In genomic region chr8:85380824-85381209, GRCm38 (mm10) we compare ENCODE assay signal across 8 mouse cellular contexts. TPM values are rescaled to one million over a fixed set of nuclear protein-coding genes. Genes with fewer than 3 reads are reported as not detected.
DNase-seq lines count a peak whose midpoint lies in the region; ATAC-seq and TF ChIP-seq lines count a peak whose summit lies in the region.

No protein-coding gene starts in this region.

- peak overlapping the region; percentile 93 for H3K27ac ChIP-seq in heart, adult 2 months
- H3K27ac ChIP-seq in kidney, postnatal 0 days, result peak overlapping the region; percentile 54
- H3K27ac ChIP-seq in hindbrain, embryonic 16.5 days (ENCODE audit: low read depth, low read length), result no peak overlapping the region

- no peaks in the 10 kb centered on the region; the same call in none of the 2 replicates for H3K36me3 ChIP-seq in heart, adult 2 months (ENCODE audit: control insufficient read depth, insufficient read depth, low read length)
- H3K36me3 ChIP-seq in kidney, postnatal 0 days (ENCODE audit: insufficient read depth, low read length), result no peaks in the 10 kb centered on the region
- H3K36me3 ChIP-seq in hindbrain, embryonic 16.5 days (ENCODE audit: control insufficient read depth, insufficient read depth, low read length), result no peaks in the 10 kb centered on the region

- 0 out of 2 replicates have a peak, but pooled peaks have one; percentile 13 for TF ChIP-seq CTCF in heart, adult 2 months (IDR thresholded peaks at IDR 0.05)
- TF ChIP-seq CTCF in kidney, postnatal 0 days (IDR thresholded peaks at IDR 0.05; ENCODE audit: low read depth), result no peak

- 14% methylated on average over 8 of the region's 8 CpGs for whole genome bisulfite sequencing in heart, adult 2 months
- WGBS in kidney, postnatal 0 days, result 57% methylated on average over 8 of the region's 8 CpGs
- WGBS in hindbrain, embryonic 16.5 days, result 78% methylated on average over 8 of the region's 8 CpGs

- H3K79me2 ChIP-seq in heart, adult 2 months (replicated peaks; ENCODE audit: control insufficient read depth, insufficient read depth, low read length), result no peaks in the 10 kb centered on the region

- H3K4me1 ChIP-seq in heart, adult 2 months (ENCODE audit: control insufficient read depth, insufficient read depth, low read length), result peaks cover 6% of the 10 kb centered on the region
- peaks cover 16% of the 10 kb centered on the region for H3K4me1 ChIP-seq in kidney, postnatal 0 days (replicated peaks; ENCODE audit: insufficient read depth, low read length)
- no peaks in the 10 kb centered on the region for H3K4me1 ChIP-seq in hindbrain, embryonic 16.5 days (ENCODE audit: control insufficient read depth, insufficient read depth, low read depth, low read length)

- H3K9me3 ChIP-seq in kidney, postnatal 0 days (replicated peaks; ENCODE audit: low read length), result no peaks in the 10 kb centered on the region
- no peaks in the 10 kb centered on the region for H3K9me3 ChIP-seq in hindbrain, embryonic 16.5 days (ENCODE audit: control insufficient read depth, low read length)

- no peak overlapping the region for H3K4me3 ChIP-seq in heart, adult 2 months
- H3K4me3 ChIP-seq in kidney, postnatal 0 days (replicated peaks; ENCODE audit: low read depth, low read length), result no peak overlapping the region
- H3K4me3 ChIP-seq in hindbrain, embryonic 16.5 days (ENCODE audit: low read length), result no peak overlapping the region

- H3K4me2 ChIP-seq in kidney, postnatal 0 days (ENCODE audit: low read length), result no peak overlapping the region
- no peak overlapping the region for H3K4me2 ChIP-seq in hindbrain, embryonic 16.5 days (ENCODE audit: low read length)

- H3K27me3 ChIP-seq in heart, adult 2 months (ENCODE audit: control insufficient read depth, insufficient read depth, low read length), result no peaks in the 10 kb centered on the region
- no peaks in the 10 kb centered on the region for H3K27me3 ChIP-seq in kidney, postnatal 0 days (ENCODE audit: insufficient read depth, low read length)
- no peaks in the 10 kb centered on the region for H3K27me3 ChIP-seq in hindbrain, embryonic 16.5 days (replicated peaks; ENCODE audit: control insufficient read depth, insufficient read depth, low read length)

- peak; percentile 7 for DNase-seq in gastrocnemius, adult 18-20 months (ENCODE audit: low spot score)
- no peak for DNase-seq in gastrocnemius, postnatal 36 days
- DNase-seq in heart, adult 2 months, result peak in 1 of 2 experiments; percentile 89
- DNase-seq in kidney, postnatal 0 days (ENCODE audit: low spot score), result no peak
- DNase-seq in lung, postnatal 36 days, result peak; percentile 82
- no peak for DNase-seq in right cerebral cortex, adult 18-20 months
- no peak for DNase-seq in cerebellum, postnatal 4 days (ENCODE audit: low spot score in 2 of 2)

- TF ChIP-seq POLR2A in heart, adult 2 months (IDR thresholded peaks at IDR 0.05; ENCODE audit: insufficient read depth, low read depth, low read length), result 0 out of 2 replicates have a peak, but pooled peaks have one; percentile 1

- TF ChIP-seq EP300 in heart, adult 2 months (IDR thresholded peaks at IDR 0.05; ENCODE audit: insufficient read depth, low read depth, low read length), result peak; percentile 83

- intact Hi-C loops in gastrocnemius, postnatal 36 days (cut with DNase I), result no loop called here
- intact Hi-C loops in heart, adult 2 months (cut with DNase I), result loop anchor here (5.0 kb wide), 1 partner anchor 141 kb away; no protein-coding TSS in a partner anchor

- no peak for ATAC-seq in kidney, postnatal 0 days (replicated peaks; ENCODE audit: low FRiP score, low read depth)
- ATAC-seq in hindbrain, embryonic 16.5 days, result no peak

- H3K9ac ChIP-seq in heart, adult 2 months (ENCODE audit: low read depth, low read length), result no peak overlapping the region
- no peak overlapping the region for H3K9ac ChIP-seq in kidney, postnatal 0 days (ENCODE audit: low read depth, low read length)
- H3K9ac ChIP-seq in hindbrain, embryonic 16.5 days (ENCODE audit: low read depth, low read length), result no peak overlapping the region

RNA-seq across cellular contexts. Expression of gene Mylk3, which starts 5.3 kb away (rescaled TPM):
- 1 to 10 TPM in 1 of 2 experiments, under 1 TPM in 1; 0.57 to 1.4 TPM for total RNA-seq in gastrocnemius, adult 18-20 months (2021)
- total RNA-seq in gastrocnemius, postnatal 36 days (2021), result under 1 TPM; 0.38 to 0.54 TPM
- 100 to 1,000 TPM; 422 to 470 TPM for total RNA-seq in heart, adult 2 months (2021)
- polyA plus RNA-seq in heart, adult 2 months (2012; rRNA removed), result 180 and 297 TPM in 2 replicates
- 2.4 TPM in 2 replicates for polyA plus RNA-seq in kidney, postnatal 0 days (2015; fragmentation: Nextera tagmentation; extraction: Ambion mirVana)
- polyA plus RNA-seq in hindbrain, embryonic 16.5 days (2015; fragmentation: Nextera tagmentation; extraction: Ambion mirVana), result 0.19 and 0.66 TPM in 2 replicates

RNA-seq across cellular contexts. Expression of gene 4921524J17Rik, which starts 51.8 kb away (rescaled TPM):
- 10 to 100 TPM; 11.1 to 13.7 TPM for total RNA-seq in gastrocnemius, adult 18-20 months (2021)
- total RNA-seq in gastrocnemius, postnatal 36 days (2021), result 10 to 100 TPM; 11.4 to 14.2 TPM
- 10 to 100 TPM; 18.3 to 22.5 TPM for total RNA-seq in heart, adult 2 months (2021)
- polyA plus RNA-seq in heart, adult 2 months (2012; rRNA removed), result 8.1 and 11.4 TPM in 2 replicates
- polyA plus RNA-seq in kidney, postnatal 0 days (2015; fragmentation: Nextera tagmentation; extraction: Ambion mirVana), result 46.8 and 51.2 TPM in 2 replicates
- polyA plus RNA-seq in hindbrain, embryonic 16.5 days (2015; fragmentation: Nextera tagmentation; extraction: Ambion mirVana), result 39.2 and 40.2 TPM in 2 replicates

Comparison
In these comparisons a context has a peak if more than half of its experiments do, and no peak if none do; other contexts are left out.
1. DNase-seq: peak in gastrocnemius, adult 18-20 months (single experiment) and lung, postnatal 36 days (single experiment); none in gastrocnemius, postnatal 36 days (0 of 2), kidney, postnatal 0 days (single experiment), right cerebral cortex, adult 18-20 months (single experiment) and cerebellum, postnatal 4 days (0 of 2).
2. RNA of gene Mylk3, which starts 5.3 kb away (total RNA-seq): 422 to 470 TPM in heart, adult 2 months; 0.57 to 1.4 TPM in gastrocnemius, adult 18-20 months and 0.38 to 0.54 TPM in gastrocnemius, postnatal 36 days; every median in the first group is over 100 times any median in the second.